Mouse (Mus musculus) hindbrain, embryonic 16.5 days (tissue): ENCODE results near the gene Styx. TPM values are rescaled to one million over a fixed set of nuclear protein-coding genes. Genes with fewer than 3 reads are reported as not detected.

Source experiments
- ATAC-seq: fragments of 200-750 bp; cut with Nextera tagmentation; 2 replicates; pipeline ENCODE4 v1.8.0; 2017; ENCODE audit warnings: moderate TSS enrichment, moderate library complexity
- H3K27ac ChIP-seq: fragments of 300-500 bp; sonication (generic); 2 replicates; pipeline ENCODE4 v1.5.1; 2014; ENCODE audit warnings: low read depth, mild to moderate bottlenecking, control low read depth, low read length, moderate library complexity
- H3K27me3 ChIP-seq: fragments of 300-500 bp; sonication (generic); replicated peaks from 2 replicates; pipeline ENCODE4 v1.6.1; 2014; ENCODE audit warnings: low read length; ENCODE audit not compliant: control insufficient read depth, insufficient read depth
- H3K36me3 ChIP-seq: fragments of 300-500 bp; sonication (generic); 2 replicates; pipeline ENCODE4 v1.6.1; 2014; ENCODE audit warnings: mild to moderate bottlenecking, low read length, moderate library complexity, mixed read lengths; ENCODE audit not compliant: control insufficient read depth, insufficient read depth
- H3K4me1 ChIP-seq: fragments of 300-500 bp; sonication (generic); 2 replicates; pipeline ENCODE4 v1.6.1; 2014; ENCODE audit warnings: low read depth, low read length; ENCODE audit not compliant: control insufficient read depth, insufficient read depth
- H3K4me2 ChIP-seq: fragments of 300-500 bp; sonication (generic); 2 replicates; pipeline ENCODE4 v1.6.1; 2014; ENCODE audit warnings: mild to moderate bottlenecking, low read length, control low read depth, moderate library complexity
- H3K4me3 ChIP-seq: fragments of 300-500 bp; sonication (generic); 2 replicates; pipeline ENCODE4 v1.5.1; 2014; ENCODE audit warnings: mild to moderate bottlenecking, low read length, control low read depth, moderate library complexity
- H3K9ac ChIP-seq: fragments of 300-500 bp; sonication (generic); 2 replicates; pipeline ENCODE4 v1.6.1; 2014; ENCODE audit warnings: low read depth, mild to moderate bottlenecking, control low read depth, low read length, moderate library complexity
- H3K9me3 ChIP-seq: fragments of 300-500 bp; sonication (generic); 2 replicates; pipeline ENCODE4 v1.6.1; 2014; ENCODE audit warnings: mild to moderate bottlenecking, low read length, moderate library complexity; ENCODE audit not compliant: control insufficient read depth
- WGBS: fragments of 180-500 bp; shearing (Covaris S2); extraction: QIAGEN DNeasy Blood & Tissue Kit; methylation state at CpG from one replicate; pipeline ENCODE4 v1.1.7; 2014; 5-methylcytosine and 5-hydroxymethylcytosine counted together
- polyA plus RNA-seq: library from polyadenylated mRNA; unstranded; fragments of >200 nt; fragmentation: Nextera tagmentation; extraction: Ambion mirVana; gene quantifications from 2 replicates; pipeline ENCODE4 v1.2.1, GENCODE M21; 2015

Gene Styx
- 50.6 and 64.1 TPM in 2 replicates for polyA plus RNA-seq

GRCm38 (mm10) chr14:45350931-45351859, at the start of gene Styx:
Gene Styx (plus strand): TSS chr14:45351093.
- Histone ChIP-seq H3K9me3 (no peaks in the 10 kb centered on the region), H3K4me2 (peak within 1 kb of the TSS; percentile 67), H3K27me3 (no peaks in the 10 kb centered on the region), H3K4me3 (peak within 1 kb of the TSS; percentile 60), H3K27ac (peak within 1 kb of the TSS; percentile 77), H3K36me3 (peaks cover 17% of the 10 kb centered on the region), H3K4me1 (peaks cover 9% of the 10 kb centered on the region), H3K9ac (peak within 1 kb of the TSS; percentile 68)
- 0% methylated on average over 57 of the region's 93 CpGs for WGBS
- peak; percentile 99 for ATAC-seq

- Histone ChIP-seq H3K27me3 (no peaks in the 10 kb centered on the region), H3K9me3 (no peaks in the 10 kb centered on the region), H3K27ac (no peak overlapping the region), H3K4me1 (no peaks in the 10 kb centered on the region), H3K4me3 (no peak overlapping the region), H3K9ac (no peak overlapping the region), H3K4me2 (no peak overlapping the region), H3K36me3 (peaks cover 30% of the 10 kb centered on the region)
- 35% methylated on average over 4 of the region's 4 CpGs for WGBS
- ATAC-seq: no peak
Observed at GRCm38 (mm10) chr14:45303939-45304338, 47.0 kb upstream of the Styx start.

GRCm38 (mm10) chr14:45304389-45304788, 46.5 kb upstream of the Styx start:
- Histone ChIP-seq H3K9me3 (no peaks in the 10 kb centered on the region), H3K36me3 (peaks cover 26% of the 10 kb centered on the region), H3K4me3 (no peak overlapping the region), H3K4me1 (no peaks in the 10 kb centered on the region), H3K9ac (no peak overlapping the region), H3K4me2 (no peak overlapping the region), H3K27me3 (no peaks in the 10 kb centered on the region), H3K27ac (no peak overlapping the region)
- ATAC-seq: no peak
- 55% methylated on average over 4 of the region's 4 CpGs for WGBS

- 94% methylated on average over 5 of the region's 5 CpGs for WGBS
- Histone ChIP-seq H3K27me3 (no peaks in the 10 kb centered on the region), H3K4me3 (no peak overlapping the region), H3K4me2 (no peak overlapping the region), H3K36me3 (peaks cover 18% of the 10 kb centered on the region), H3K4me1 (no peaks in the 10 kb centered on the region), H3K27ac (no peak overlapping the region), H3K9me3 (no peaks in the 10 kb centered on the region), H3K9ac (no peak overlapping the region)
- no peak for ATAC-seq
Observed at GRCm38 (mm10) chr14:45305852-45306251, 45.0 kb upstream of the Styx start.

- ATAC-seq: no peak
- H3K9ac ChIP-seq: no peak overlapping the region
- H3K4me1 ChIP-seq: no peaks in the 10 kb centered on the region
- H3K27me3 ChIP-seq: no peaks in the 10 kb centered on the region
- no peak overlapping the region for H3K27ac ChIP-seq
- no peak overlapping the region for H3K4me3 ChIP-seq
- WGBS: 94% methylated on average over 8 of the region's 8 CpGs
- H3K9me3 ChIP-seq: no peaks in the 10 kb centered on the region
- peaks cover 7% of the 10 kb centered on the region; the same call in 1 of the 2 replicates for H3K36me3 ChIP-seq
- H3K4me2 ChIP-seq: no peak overlapping the region
Observed at GRCm38 (mm10) chr14:45307630-45308328, 43.1 kb upstream of the Styx start.

GRCm38 (mm10) chr14:45309646-45310045, 41.2 kb upstream of the Styx start:
- H3K4me1 ChIP-seq: no peaks in the 10 kb centered on the region
- 87% methylated on average over 13 of the region's 13 CpGs for WGBS
- no peak overlapping the region for H3K27ac ChIP-seq
- H3K4me2 ChIP-seq: no peak overlapping the region
- ATAC-seq: no peak
- no peaks in the 10 kb centered on the region for H3K27me3 ChIP-seq
- H3K9ac ChIP-seq: no peak overlapping the region
- H3K36me3 ChIP-seq: peaks cover 5% of the 10 kb centered on the region; the same call in 1 of the 2 replicates
- no peak overlapping the region for H3K4me3 ChIP-seq
- no peaks in the 10 kb centered on the region for H3K9me3 ChIP-seq

GRCm38 (mm10) chr14:45310101-45310500, 40.8 kb upstream of the Styx start:
- H3K4me3 ChIP-seq: no peak overlapping the region
- H3K4me2 ChIP-seq: no peak overlapping the region
- H3K27me3 ChIP-seq: no peaks in the 10 kb centered on the region
- 0 out of 2 replicates have a peak, but pooled peaks cover 3% of the 10 kb centered on the region for H3K36me3 ChIP-seq
- no peaks in the 10 kb centered on the region for H3K4me1 ChIP-seq
- no peak for ATAC-seq
- no peaks in the 10 kb centered on the region for H3K9me3 ChIP-seq
- no peak overlapping the region for H3K27ac ChIP-seq
- no peak overlapping the region for H3K9ac ChIP-seq
- 92% methylated on average over 14 of the region's 14 CpGs for WGBS

- ATAC-seq: no peak
- Histone ChIP-seq H3K4me3 (peak overlapping the region; percentile 83), H3K4me1 (peaks cover 11% of the 10 kb centered on the region), H3K9ac (peak overlapping the region; percentile 91), H3K9me3 (no peaks in the 10 kb centered on the region), H3K4me2 (peak overlapping the region; percentile 81), H3K27ac (no peak overlapping the region), H3K27me3 (no peaks in the 10 kb centered on the region), H3K36me3 (no peaks in the 10 kb centered on the region)
- WGBS: 79% methylated on average over 5 of the region's 5 CpGs
Observed at GRCm38 (mm10) chr14:45316927-45317326, 34.0 kb upstream of the Styx start.

- peak overlapping the region; percentile 91 for H3K9ac ChIP-seq
- peaks cover 11% of the 10 kb centered on the region for H3K4me1 ChIP-seq
- H3K27me3 ChIP-seq: no peaks in the 10 kb centered on the region
- H3K27ac ChIP-seq: peak overlapping the region; percentile 97
- H3K36me3 ChIP-seq: no peaks in the 10 kb centered on the region
- WGBS: under 1% methylated on average over 36 of the region's 38 CpGs
- peak overlapping the region; percentile 81 for H3K4me2 ChIP-seq
- H3K9me3 ChIP-seq: no peaks in the 10 kb centered on the region
- ATAC-seq: no peak; the same call in 1 of the 2 replicates
- H3K4me3 ChIP-seq: peak overlapping the region; percentile 83
Observed at GRCm38 (mm10) chr14:45317921-45318411, 32.9 kb upstream of the Styx start.
